Mouse (Mus musculus) ES-E14 (cell line): ENCODE measurements at regions not wholly inside any gene's neighbourhood (a gene's known extent, or its start where the extent isn't known, plus 50 kb on each side); places are given as distances from the start of the nearest gene placed in this dataset.

ENCODE experiments used
- DNase-seq: peaks from one replicate; pipeline ENCODE4 v3.0.0-alpha.2; 2013; ENCODE audit warnings: low read depth, low spot score
- H3K27ac ChIP-seq: 2 replicates; pipeline ENCODE4 v1.5.1; 2012; ENCODE audit warnings: low read depth, mild to moderate bottlenecking, low read length, moderate library complexity, mixed read lengths; ENCODE audit not compliant: poor library complexity, insufficient read depth, severe bottlenecking
- H3K36me3 ChIP-seq: 2 replicates; pipeline ENCODE4 v1.6.1; 2012; ENCODE audit warnings: mild to moderate bottlenecking, low read length, moderate library complexity, mixed read lengths; ENCODE audit not compliant: control insufficient read depth, poor library complexity, insufficient read depth, severe bottlenecking
- H3K4me1 ChIP-seq, 2 experiments: fragments of 150-350 bp in 1 of 2; sonication (generic) in 1 of 2; 2 replicates each; pipeline ENCODE4 v1.6.1; 2012; ENCODE audit warnings: low read length in 2 of 2, mild to moderate bottlenecking in 1 of 2, mixed read lengths in 1 of 2; ENCODE audit not compliant: control insufficient read depth in 2 of 2, insufficient read depth in 2 of 2, poor library complexity in 1 of 2
- H3K4me3 ChIP-seq, 2 experiments: fragments of 150-350 bp in 1 of 2; sonication (generic) in 1 of 2; 2 replicates each; pipeline ENCODE4 v1.5.1; 2012; ENCODE audit warnings: low read length in 2 of 2, low read depth in 1 of 2, mild to moderate bottlenecking in 1 of 2, mixed read lengths in 1 of 2; ENCODE audit not compliant: insufficient read depth in 1 of 2, poor library complexity in 1 of 2, severe bottlenecking in 1 of 2
- H3K9ac ChIP-seq: 2 replicates; pipeline ENCODE4 v1.6.1; 2012; ENCODE audit warnings: low read depth, mild to moderate bottlenecking, low read length, mixed read lengths; ENCODE audit not compliant: poor library complexity, insufficient read depth, severe bottlenecking
- H3K9me3 ChIP-seq: fragments of 150-350 bp; sonication (generic); 2 replicates; pipeline ENCODE4 v1.6.1; 2012; ENCODE audit warnings: low read depth, mild to moderate bottlenecking, low read length; ENCODE audit not compliant: control insufficient read depth, insufficient read depth
- CHD2 ChIP-seq: IDR thresholded peaks from 2 replicates; pipeline ENCODE4 v1.6.1; 2014; ENCODE audit warnings: mild to moderate bottlenecking, low read depth, low read length, inconsistent platforms
- HCFC1 ChIP-seq: IDR thresholded peaks from 2 replicates; pipeline ENCODE4 v1.6.1; 2012; ENCODE audit warnings: low read length, inconsistent platforms, borderline replicate concordance; ENCODE audit not compliant: insufficient read depth
- MAFK ChIP-seq: IDR thresholded peaks from 2 replicates; pipeline ENCODE4 v1.6.1; 2014; ENCODE audit warnings: mild to moderate bottlenecking, low read depth, low read length, inconsistent platforms; ENCODE audit not compliant: insufficient read depth
- ZC3H11A ChIP-seq: IDR thresholded peaks from 2 replicates; pipeline ENCODE4 v1.6.1; 2012; ENCODE audit warnings: low read depth, mild to moderate bottlenecking, inconsistent platforms, low read length, borderline replicate concordance
- ZNF384 ChIP-seq: IDR thresholded peaks from 2 replicates; pipeline ENCODE4 v1.6.1; 2012; ENCODE audit warnings: low read depth, low read length, inconsistent platforms
- in situ Hi-C, 2 experiments: fragments of 600-800 bp; cut with MboI; formaldehyde crosslinking; loops; one replicate each; pipeline ENCODE4 v1.15.1; 2025; ENCODE audit warnings: low sequenced_read_pairs in 2 of 2, inconsistent platforms in 1 of 2; ENCODE audit not compliant: unreplicated experiment in 2 of 2

DNA sequence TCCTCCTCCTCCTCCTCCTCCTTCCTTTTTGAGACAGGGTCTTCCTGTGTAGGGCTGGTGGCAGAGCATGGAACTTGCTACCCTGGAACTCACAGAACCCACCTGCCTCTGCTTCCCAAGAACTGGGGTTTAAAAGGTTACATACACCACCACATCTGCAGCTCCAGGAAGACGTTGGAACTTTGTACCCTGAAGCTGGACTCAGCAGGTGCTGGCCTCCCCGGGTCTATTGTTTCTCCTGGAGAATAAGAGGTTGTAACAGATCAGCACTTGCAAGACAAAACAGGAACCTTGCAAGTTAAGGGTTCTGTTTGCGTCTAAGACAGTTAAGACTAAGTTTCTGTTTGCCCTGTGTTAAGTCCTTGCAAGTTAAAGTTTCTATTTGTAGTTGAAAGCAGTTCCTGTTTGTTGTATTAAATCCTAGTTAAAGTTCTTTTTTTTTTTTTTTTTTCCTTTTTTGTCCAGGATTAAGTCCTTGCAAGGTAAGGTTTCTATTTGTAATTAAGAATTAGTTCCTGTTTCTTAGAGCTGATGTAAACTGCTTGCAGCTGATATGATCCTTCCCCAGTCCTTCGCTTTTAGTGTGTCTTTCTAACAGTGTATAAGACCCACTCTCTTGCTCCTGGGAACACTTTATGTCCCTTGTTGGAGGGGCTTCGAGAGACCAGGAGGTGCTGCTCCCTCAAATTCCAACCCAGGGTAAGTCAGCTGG, 55.0 kb upstream of the Sgk1 start:
- H3K9me3 ChIP-seq: no peaks in the 10 kb centered on the region
- H3K36me3 ChIP-seq: no peaks in the 10 kb centered on the region
- DNase-seq: peak; percentile 69
- peak overlapping the region; percentile 65 for H3K9ac ChIP-seq
- peaks cover 18 to 25% of the 10 kb centered on the region in 2 experiments for H3K4me1 ChIP-seq
- H3K4me3 ChIP-seq: peak overlapping the region; percentile 4 to 22
- peak overlapping the region; percentile 96 for H3K27ac ChIP-seq
- in situ Hi-C loops: no loop called here
- TF ChIP-seq ZC3H11A: no peak
- TF ChIP-seq CHD2: no peak
- TF ChIP-seq MAFK: no peak
- no peak for TF ChIP-seq HCFC1
- peak; percentile 81 for TF ChIP-seq ZNF384

DNA sequence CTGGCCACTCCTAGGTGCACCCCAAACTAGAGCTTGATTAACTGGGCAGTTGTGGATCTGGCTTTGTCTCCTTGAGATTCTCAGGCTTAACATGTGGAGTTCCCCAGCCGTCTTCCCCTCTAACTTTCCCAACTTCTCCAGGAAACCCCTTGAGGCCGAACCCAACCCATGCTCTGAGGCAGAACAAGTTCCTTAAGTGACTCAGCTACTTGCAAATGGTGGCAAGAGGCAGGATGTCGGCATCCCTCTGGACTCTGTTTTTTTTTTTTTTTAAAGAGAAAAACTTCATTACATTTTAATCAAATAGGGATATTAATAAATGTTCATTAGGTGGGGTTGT, 54.5 kb upstream of the Sgk1 start:
- in situ Hi-C loops: no loop called here
- H3K4me1 ChIP-seq: peaks cover 18 to 25% of the 10 kb centered on the region in 2 experiments
- TF ChIP-seq HCFC1 (no peak), ZNF384 (no peak), MAFK (no peak), ZC3H11A (no peak), CHD2 (no peak)

DNA sequence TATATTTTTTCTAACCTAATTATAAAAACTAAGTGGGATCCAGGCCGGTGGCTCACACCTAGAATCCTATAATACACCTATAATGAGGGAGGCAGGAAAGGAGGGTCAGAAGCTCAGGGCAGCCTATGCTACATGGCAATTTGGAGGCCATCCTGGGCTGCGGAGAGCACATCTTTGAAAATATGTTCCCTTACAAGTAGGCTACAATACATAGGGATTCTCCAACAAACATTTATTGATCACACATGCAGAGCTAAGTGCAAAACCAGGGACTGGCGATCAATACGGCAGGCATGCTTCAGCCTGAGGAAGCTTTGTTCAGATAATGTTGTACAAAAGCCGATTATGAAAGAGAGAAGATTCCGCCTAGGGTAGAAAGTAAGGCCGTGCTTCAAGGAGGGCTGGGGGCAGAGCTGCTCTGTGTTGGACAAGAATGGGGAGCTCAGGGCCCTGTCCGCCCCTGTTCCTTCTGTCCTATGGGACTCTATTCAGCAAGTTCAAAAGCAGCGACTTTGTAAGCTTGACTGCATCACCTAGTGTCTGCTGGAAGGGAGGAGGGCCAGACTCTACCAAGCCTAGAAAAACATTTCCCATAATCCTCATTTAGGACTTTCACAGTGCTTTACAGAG, 53.4 kb upstream of the Sgk1 start:
- TF ChIP-seq CHD2 (no peak), HCFC1 (no peak), MAFK (no peak), ZNF384 (no peak), ZC3H11A (no peak)
- H3K27ac ChIP-seq: peak overlapping the region; percentile 99

More for the DNA sequence above, 54.5 kb upstream of the Sgk1 start:
- peak overlapping the region; percentile 65 for H3K9ac ChIP-seq
- H3K4me3 ChIP-seq: peak overlapping the region; percentile 4 to 22
- H3K27ac ChIP-seq: peak overlapping the region; percentile 96
- H3K36me3 ChIP-seq: no peaks in the 10 kb centered on the region
- no peak for DNase-seq
- no peaks in the 10 kb centered on the region for H3K9me3 ChIP-seq

DNA sequence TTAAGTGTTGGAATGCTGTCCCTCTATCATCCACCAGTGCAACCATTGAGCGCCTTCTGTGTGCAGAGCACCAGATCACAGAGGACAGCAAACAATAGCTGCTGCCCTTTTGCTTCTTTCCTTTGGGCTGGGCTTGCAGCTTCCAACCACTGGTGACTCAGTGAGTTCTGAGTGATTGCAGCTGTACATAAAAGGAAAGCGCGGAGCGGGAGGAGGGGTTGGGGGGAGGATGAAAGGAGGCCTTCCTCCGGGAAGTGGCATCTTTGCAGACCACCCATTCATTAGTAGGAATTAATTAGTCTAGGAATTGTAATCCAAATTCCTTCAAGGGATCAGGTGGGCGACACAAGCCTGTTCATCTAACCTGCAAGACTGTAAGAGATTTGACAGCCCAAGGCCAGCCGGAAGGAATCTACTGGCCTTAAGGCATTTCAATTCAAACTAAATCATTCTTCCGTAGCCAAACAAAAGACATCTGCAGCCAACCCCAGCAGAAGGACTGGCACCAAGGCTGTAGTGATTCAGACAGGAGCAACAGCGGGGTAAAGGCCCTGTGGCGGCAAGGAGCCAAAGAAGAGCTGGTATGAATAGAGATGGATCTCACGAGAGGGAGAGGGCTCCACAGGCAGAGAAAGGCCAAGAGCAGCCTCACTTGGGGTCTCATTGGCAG, 52.8 kb upstream of the Sgk1 start:
- in situ Hi-C loops: no loop called here
- H3K9ac ChIP-seq: peak overlapping the region; percentile 74
- H3K4me1 ChIP-seq: peaks cover 15 to 22% of the 10 kb centered on the region in 2 experiments
- TF ChIP-seq CHD2 (no peak), MAFK (peak; percentile 23; the same call in 1 of the 2 replicates)
- H3K36me3 ChIP-seq: no peaks in the 10 kb centered on the region
- DNase-seq: peak; percentile 75
- H3K9me3 ChIP-seq: no peaks in the 10 kb centered on the region
- H3K4me3 ChIP-seq: peak overlapping the region; percentile 8 to 20; a peak in 2 of 4 replicates
- H3K27ac ChIP-seq: peak overlapping the region; percentile 99

More for the DNA sequence above, 53.4 kb upstream of the Sgk1 start:
- Histone ChIP-seq H3K9ac (peak overlapping the region; percentile 74), H3K4me3 (0 out of 4 replicates have a peak overlapping the region, but pooled peaks of 1 of the 2 experiments have one; percentile 20), H3K4me1 (peaks cover 15 to 22% of the 10 kb centered on the region in 2 experiments), H3K9me3 (no peaks in the 10 kb centered on the region), H3K36me3 (no peaks in the 10 kb centered on the region)
- peak; percentile 44 for DNase-seq
- in situ Hi-C loops: no loop called here
